Mouse (Mus musculus) lung, postnatal 0 days (tissue): ENCODE results near the gene Irx5. TPM values are rescaled to one million over a fixed set of nuclear protein-coding genes. Genes with fewer than 3 reads are reported as not detected.

Experiments used
- ATAC-seq: fragments of 200-750 bp; cut with Nextera tagmentation; 2 replicates; pipeline ENCODE4 v1.8.0; 2017; ENCODE audit warnings: moderate library complexity
- DNase-seq: peaks from one replicate; pipeline ENCODE4 v3.0.0-alpha.2; 2016; ENCODE audit warnings: low spot score
- H3K27ac ChIP-seq: fragments of 300-500 bp; sonication (generic); 2 replicates; pipeline ENCODE4 v1.5.1; 2014; ENCODE audit warnings: antibody characterized with exemption, mild to moderate bottlenecking, low read length, mixed read lengths
- H3K27me3 ChIP-seq: fragments of 300-500 bp; sonication (generic); replicated peaks from 2 replicates; pipeline ENCODE4 v1.6.1; 2014; ENCODE audit warnings: low read length, mixed read lengths; ENCODE audit not compliant: insufficient read depth
- H3K36me3 ChIP-seq: fragments of 300-500 bp; sonication (generic); 2 replicates; pipeline ENCODE4 v1.6.1; 2014; ENCODE audit warnings: low read length, mixed read lengths; ENCODE audit not compliant: insufficient read depth
- H3K4me1 ChIP-seq: fragments of 300-500 bp; sonication (generic); 2 replicates; pipeline ENCODE4 v1.6.1; 2014; ENCODE audit warnings: antibody characterized with exemption, low read depth, low read length, mixed read lengths; ENCODE audit not compliant: insufficient read depth
- H3K4me2 ChIP-seq: fragments of 300-500 bp; sonication (generic); replicated peaks from 2 replicates; pipeline ENCODE4 v1.6.1; 2014; ENCODE audit warnings: low read depth, mild to moderate bottlenecking, low read length, moderate library complexity, mixed read lengths
- H3K4me3 ChIP-seq: fragments of 300-500 bp; sonication (generic); 2 replicates; pipeline ENCODE4 v1.5.1; 2014; ENCODE audit warnings: low read depth, low read length
- H3K9ac ChIP-seq: fragments of 300-500 bp; sonication (generic); replicated peaks from 2 replicates; pipeline ENCODE4 v1.6.1; 2014; ENCODE audit warnings: low read depth, mild to moderate bottlenecking
- H3K9me3 ChIP-seq: fragments of 300-500 bp; sonication (generic); 2 replicates; pipeline ENCODE4 v1.6.1; 2016; ENCODE audit warnings: low read length, mixed read lengths
- CTCF ChIP-seq: IDR thresholded peaks from 2 replicates; pipeline ENCODE4 v1.5.1; 2016; ENCODE audit warnings: antibody characterized with exemption, mild to moderate bottlenecking
- EP300 ChIP-seq: IDR thresholded peaks from 2 replicates; pipeline ENCODE4 v1.6.1; 2016; ENCODE audit warnings: antibody characterized with exemption, mild to moderate bottlenecking, control low read depth
- WGBS: fragments of 180-500 bp; shearing (Covaris S2); extraction: QIAGEN DNeasy Blood & Tissue Kit; methylation state at CpG from one replicate; pipeline ENCODE4 v1.1.7; 2014; 5-methylcytosine and 5-hydroxymethylcytosine counted together
- polyA plus RNA-seq: library from polyadenylated mRNA; unstranded; fragments of >200 nt; fragmentation: Nextera tagmentation; extraction: Ambion mirVana; gene quantifications from 2 replicates; pipeline ENCODE4 v1.2.1, GENCODE M21; 2015

Gene Irx5
- polyA plus RNA-seq, 1 experiment from 2014 or later = 19.3 TPM

- H3K4me2 ChIP-seq = peak overlapping the region; percentile 58
- ATAC-seq (no peak; the same call in 1 of the 2 replicates), DNase-seq (peak; percentile 13)
- no peak overlapping the region for H3K4me3 ChIP-seq
- no peaks in the 10 kb centered on the region; the same call in 1 of the 2 replicates for H3K4me1 ChIP-seq
- peaks cover 30% of the 10 kb centered on the region for H3K27me3 ChIP-seq
- H3K9me3 ChIP-seq = no peaks in the 10 kb centered on the region
- TF ChIP-seq CTCF (peak; percentile 57), EP300 (no peak)
- WGBS = 8% methylated on average over 20 of the region's 20 CpGs
- H3K9ac ChIP-seq = no peak overlapping the region
- no peak overlapping the region for H3K27ac ChIP-seq
- no peaks in the 10 kb centered on the region for H3K36me3 ChIP-seq
Observed at GRCm38 (mm10) chr8:92366736-92367267, 9.4 kb downstream of the Irx5 start.

DNA sequence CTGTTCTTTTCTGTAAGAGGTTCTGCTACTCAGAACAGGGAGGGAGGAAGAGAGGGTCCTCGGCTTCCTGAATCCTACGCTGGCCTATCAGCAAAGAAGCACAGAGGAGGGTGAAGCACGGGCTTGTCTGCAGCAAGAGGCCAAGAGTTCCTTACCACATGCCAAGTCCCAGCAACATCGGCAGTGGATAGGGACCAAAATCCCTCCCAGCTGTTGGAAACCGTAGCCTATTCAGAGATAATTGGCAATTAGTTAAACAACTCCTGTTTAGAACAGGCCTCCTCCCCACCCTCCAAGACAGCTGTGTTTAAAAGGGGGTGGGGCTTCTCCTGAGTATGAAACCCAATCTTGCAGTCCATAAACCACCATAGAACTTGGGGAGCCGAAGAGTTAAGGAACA is 22.1 kb downstream of the Irx5 start:
- no peak for ATAC-seq
- Histone ChIP-seq H3K9ac (no peak overlapping the region), H3K27ac (no peak overlapping the region), H3K4me3 (no peak overlapping the region), H3K4me1 (no peaks in the 10 kb centered on the region), H3K9me3 (no peaks in the 10 kb centered on the region), H3K4me2 (no peak overlapping the region), H3K36me3 (no peaks in the 10 kb centered on the region), H3K27me3 (no peaks in the 10 kb centered on the region; the same call in 1 of the 2 replicates)
- DNase-seq = peak; percentile 11
- WGBS = 14% methylated on average over 6 of the region's 6 CpGs
- TF ChIP-seq EP300 = no peak
- no peak for TF ChIP-seq CTCF

DNA sequence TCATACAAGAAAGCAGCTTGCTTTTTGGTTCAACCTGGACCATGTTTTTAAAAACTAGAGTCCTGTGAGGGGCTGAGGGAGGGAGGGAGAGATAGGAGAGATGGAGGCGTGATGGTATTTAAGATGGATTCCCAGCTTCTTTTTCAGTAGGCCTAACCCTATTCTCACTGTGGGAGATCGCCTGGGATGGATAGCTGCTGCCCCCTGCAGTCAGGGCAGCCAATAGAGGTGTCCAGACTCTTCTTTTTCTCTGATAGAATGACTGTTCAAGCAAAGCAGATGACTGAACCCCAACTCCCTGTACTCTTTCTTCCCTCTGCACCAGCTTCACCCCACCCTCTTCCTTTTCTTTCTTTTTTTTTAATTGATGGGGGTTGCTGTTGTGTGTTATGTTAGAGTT is 23.1 kb downstream of the Irx5 start:
- Histone ChIP-seq H3K27ac (no peak overlapping the region), H3K27me3 (no peaks in the 10 kb centered on the region; the same call in 1 of the 2 replicates), H3K4me3 (no peak overlapping the region), H3K4me2 (no peak overlapping the region), H3K36me3 (no peaks in the 10 kb centered on the region), H3K9ac (no peak overlapping the region), H3K9me3 (no peaks in the 10 kb centered on the region), H3K4me1 (no peaks in the 10 kb centered on the region)
- TF ChIP-seq CTCF (peak; percentile 63), EP300 (no peak)
- no peak for ATAC-seq
- WGBS = 45% methylated on average over 2 of the region's 2 CpGs
- peak; percentile 28 for DNase-seq

GRCm38 (mm10) chr8:92387893-92388292 is 30.5 kb downstream of the Irx5 start:
- Histone ChIP-seq H3K27me3 (no peaks in the 10 kb centered on the region), H3K9ac (no peak overlapping the region)
- 84% methylated on average over 4 of the region's 4 CpGs for WGBS

GRCm38 (mm10) chr8:92404218-92404617 is 46.8 kb downstream of the Irx5 start:
- Histone ChIP-seq H3K4me2 (no peak overlapping the region), H3K27ac (no peak overlapping the region), H3K4me3 (no peak overlapping the region), H3K9me3 (no peaks in the 10 kb centered on the region), H3K9ac (no peak overlapping the region), H3K36me3 (no peaks in the 10 kb centered on the region), H3K4me1 (no peaks in the 10 kb centered on the region), H3K27me3 (no peaks in the 10 kb centered on the region)
- TF ChIP-seq EP300 (no peak), CTCF (no peak)
- 73% methylated on average over 2 of the region's 2 CpGs for WGBS
- ATAC-seq = no peak
- no peak for DNase-seq

More at GRCm38 (mm10) chr8:92387893-92388292, 30.5 kb downstream of the Irx5 start:
- no peak for DNase-seq
- Histone ChIP-seq H3K36me3 (no peaks in the 10 kb centered on the region), H3K4me1 (no peaks in the 10 kb centered on the region), H3K4me3 (no peak overlapping the region), H3K27ac (no peak overlapping the region), H3K9me3 (no peaks in the 10 kb centered on the region), H3K4me2 (no peak overlapping the region)
- TF ChIP-seq CTCF = no peak
- no peak for TF ChIP-seq EP300
- ATAC-seq = no peak

- Histone ChIP-seq H3K9me3 (no peaks in the 10 kb centered on the region), H3K27ac (no peak overlapping the region), H3K4me3 (no peak overlapping the region), H3K27me3 (no peaks in the 10 kb centered on the region), H3K36me3 (no peaks in the 10 kb centered on the region), H3K4me1 (no peaks in the 10 kb centered on the region), H3K9ac (no peak overlapping the region), H3K4me2 (no peak overlapping the region)
- TF ChIP-seq CTCF = no peak
- no peak for DNase-seq
- ATAC-seq = no peak
- WGBS = 78% methylated on average over 7 of the region's 7 CpGs
Observed at GRCm38 (mm10) chr8:92408092-92408491, 50.7 kb downstream of the Irx5 start.

DNA sequence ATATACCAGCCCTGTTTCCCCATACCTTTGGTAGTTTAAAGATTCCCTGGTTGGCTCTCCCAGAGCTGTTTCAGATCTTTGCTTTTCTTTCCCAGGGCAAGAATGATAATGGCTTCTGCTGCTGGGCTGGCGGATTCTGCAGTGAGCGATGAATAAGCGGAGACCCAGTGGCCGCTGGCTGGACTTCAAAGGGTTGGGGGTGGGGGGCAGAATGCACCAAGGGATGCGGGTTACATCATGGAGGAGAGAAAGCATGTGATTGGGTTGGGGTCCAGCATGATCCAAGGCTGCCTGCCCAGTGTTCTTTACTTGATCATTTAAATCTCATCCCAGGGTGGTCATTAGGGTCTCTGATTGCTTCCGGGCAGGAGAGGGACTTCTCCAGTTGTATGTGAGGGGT is 56.2 kb downstream of the Irx5 start:
- Histone ChIP-seq H3K9ac (no peak overlapping the region), H3K27ac (no peak overlapping the region), H3K4me2 (no peak overlapping the region), H3K4me1 (no peaks in the 10 kb centered on the region), H3K36me3 (no peaks in the 10 kb centered on the region), H3K27me3 (no peaks in the 10 kb centered on the region), H3K4me3 (no peak overlapping the region), H3K9me3 (no peaks in the 10 kb centered on the region)
- DNase-seq (no peak), ATAC-seq (no peak)
- no peak for TF ChIP-seq EP300
- TF ChIP-seq CTCF = no peak
- WGBS = 80% methylated on average over 6 of the region's 6 CpGs
